Mouse (Mus musculus) neural tube, embryonic 11.5 days (tissue): Measurements from ENCODE around the gene Inafm2. TPM values are rescaled to one million over a fixed set of nuclear protein-coding genes. Genes with fewer than 3 reads are reported as not detected.

Experiments
- ATAC-seq: fragments of 200-750 bp; cut with Nextera tagmentation; 2 replicates; pipeline ENCODE4 v1.8.0; 2017; ENCODE audit warnings: moderate number of reproducible peaks, mild to moderate bottlenecking, moderate TSS enrichment, moderate library complexity; ENCODE audit not compliant: insufficient read depth, low FRiP score, low TSS enrichment
- DNase-seq: peaks from one replicate; pipeline ENCODE4 v3.0.0-alpha.2; 2015; ENCODE audit warnings: low spot score
- H3K27ac ChIP-seq: fragments of 300-500 bp; sonication (generic); 2 replicates; pipeline ENCODE4 v1.5.1; 2014; ENCODE audit warnings: low read depth, mild to moderate bottlenecking, low read length
- H3K27me3 ChIP-seq: fragments of 300-500 bp; sonication (generic); 2 replicates; pipeline ENCODE4 v1.6.1; 2014; ENCODE audit warnings: mild to moderate bottlenecking, low read length, mixed read lengths; ENCODE audit not compliant: control insufficient read depth, insufficient read depth
- H3K36me3 ChIP-seq: fragments of 300-500 bp; sonication (generic); 2 replicates; pipeline ENCODE4 v1.6.1; 2014; ENCODE audit warnings: mild to moderate bottlenecking, low read length, moderate library complexity, mixed read lengths; ENCODE audit not compliant: control insufficient read depth, insufficient read depth
- H3K4me1 ChIP-seq: fragments of 300-500 bp; sonication (generic); 2 replicates; pipeline ENCODE4 v1.6.1; 2014; ENCODE audit warnings: low read length, mixed read lengths; ENCODE audit not compliant: control insufficient read depth, insufficient read depth
- H3K4me2 ChIP-seq: fragments of 300-500 bp; sonication (generic); 2 replicates; pipeline ENCODE4 v1.6.1; 2014; ENCODE audit warnings: low read depth, mild to moderate bottlenecking, moderate library complexity
- H3K4me3 ChIP-seq: fragments of 300-500 bp; sonication (generic); 2 replicates; pipeline ENCODE4 v1.5.1; 2014; ENCODE audit warnings: low read depth, low read length
- H3K9ac ChIP-seq: fragments of 300-500 bp; sonication (generic); 2 replicates; pipeline ENCODE4 v1.6.1; 2014; ENCODE audit warnings: mild to moderate bottlenecking, low read length
- H3K9me3 ChIP-seq: fragments of 300-500 bp; sonication (generic); 2 replicates; pipeline ENCODE4 v1.6.1; 2016; ENCODE audit warnings: low read length; ENCODE audit not compliant: control insufficient read depth
- WGBS: fragments of 180-500 bp; shearing (Covaris S2); extraction: QIAGEN DNeasy Blood & Tissue Kit; methylation state at CpG from one replicate; pipeline ENCODE4 v1.1.7; 2014; 5-methylcytosine and 5-hydroxymethylcytosine counted together
- polyA plus RNA-seq: library from polyadenylated mRNA; unstranded; fragments of >200 nt; fragmentation: Nextera tagmentation; extraction: Ambion mirVana; gene quantifications from 2 replicates; pipeline ENCODE4 v1.2.1, GENCODE M21; 2014

Inafm2 gene
- polyA plus RNA-seq, 1 experiment from 2014 or later: 29.2 TPM

GRCm38 (mm10) chr2:118790551-118791525 is 45.3 kb downstream of the Inafm2 start:
- Histone ChIP-seq H3K27ac (no peak overlapping the region), H3K4me1 (no peaks in the 10 kb centered on the region), H3K36me3 (no peaks in the 10 kb centered on the region), H3K4me2 (peak overlapping the region; percentile 7; the same call in 1 of the 2 replicates), H3K9me3 (no peaks in the 10 kb centered on the region), H3K27me3 (no peaks in the 10 kb centered on the region), H3K4me3 (no peak overlapping the region), H3K9ac (no peak overlapping the region)
- 29% methylated on average over 44 of the region's 44 CpGs for WGBS
- DNase-seq: peak; percentile 72
- ATAC-seq: 0 out of 2 replicates have a peak, but pooled peaks have one; percentile 38

- H3K9me3 ChIP-seq: no peaks in the 10 kb centered on the region
- H3K36me3 ChIP-seq: no peaks in the 10 kb centered on the region
- H3K4me3 ChIP-seq: no peak overlapping the region
- H3K4me2 ChIP-seq: no peak overlapping the region
- WGBS: 97% methylated on average over 26 of the region's 26 CpGs
- no peak overlapping the region for H3K27ac ChIP-seq
- ATAC-seq: no peak
- no peak for DNase-seq
- no peaks in the 10 kb centered on the region for H3K4me1 ChIP-seq
- no peak overlapping the region for H3K9ac ChIP-seq
- H3K27me3 ChIP-seq: no peaks in the 10 kb centered on the region
These were observed 46.2 kb downstream of the Inafm2 start for GRCm38 (mm10) chr2:118791591-118792258.

- WGBS: 78% methylated on average over 4 of the region's 4 CpGs
These were observed 46.7 kb downstream of the Inafm2 start for GRCm38 (mm10) chr2:118792259-118792613.

DNA sequence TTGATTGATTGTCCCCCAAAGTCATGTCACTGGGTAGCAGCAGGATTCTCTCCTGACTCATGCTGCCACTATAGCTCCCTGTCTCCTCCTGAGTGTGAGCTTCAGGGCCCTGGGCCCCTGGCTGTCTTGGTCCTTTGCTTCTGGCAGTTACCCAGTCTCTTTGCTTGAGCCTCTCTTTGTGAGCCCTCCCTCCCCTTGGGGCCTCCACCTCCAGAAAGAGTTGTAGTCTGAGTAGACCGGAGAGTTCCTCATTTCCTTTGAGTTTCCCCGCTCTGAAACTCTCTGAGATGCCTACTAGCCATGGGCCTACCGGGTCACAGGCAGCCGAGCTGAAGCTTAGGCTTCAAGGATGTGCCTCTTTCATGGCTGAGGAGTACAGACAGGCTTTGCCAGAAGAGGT is 48.1 kb downstream of the Inafm2 start:
- Histone ChIP-seq H3K27me3 (no peaks in the 10 kb centered on the region), H3K9me3 (no peaks in the 10 kb centered on the region), H3K4me2 (no peak overlapping the region), H3K36me3 (no peaks in the 10 kb centered on the region), H3K4me1 (no peaks in the 10 kb centered on the region), H3K4me3 (no peak overlapping the region), H3K27ac (no peak overlapping the region), H3K9ac (no peak overlapping the region)
- WGBS: 80% methylated on average over 4 of the region's 4 CpGs
- ATAC-seq (no peak), DNase-seq (no peak)

More at GRCm38 (mm10) chr2:118792259-118792613, 46.7 kb downstream of the Inafm2 start:
- H3K4me2 ChIP-seq: no peak overlapping the region
- H3K27me3 ChIP-seq: no peaks in the 10 kb centered on the region
- H3K36me3 ChIP-seq: no peaks in the 10 kb centered on the region
- no peak overlapping the region for H3K9ac ChIP-seq
- H3K4me1 ChIP-seq: no peaks in the 10 kb centered on the region
- no peak for DNase-seq
- H3K9me3 ChIP-seq: no peaks in the 10 kb centered on the region
- H3K27ac ChIP-seq: no peak overlapping the region
- ATAC-seq: no peak
- H3K4me3 ChIP-seq: no peak overlapping the region

Other genes starting within 250 kb of the Inafm2 start
- gene Bmf, start 196.1 kb upstream of the Inafm2 start, polyA plus RNA-seq: 5.9 and 8.3 TPM in 2 replicates
- 111 and 112 TPM in 2 replicates for gene Bub1b, start 147.5 kb upstream of the Inafm2 start, polyA plus RNA-seq
- gene Pak6, start 82.5 kb upstream of the Inafm2 start, polyA plus RNA-seq: 0.78 and 1.6 TPM in 2 replicates
- not detected in 2 replicates for gene Ankrd63, start 41.8 kb upstream of the Inafm2 start, polyA plus RNA-seq
- gene Plcb2, start 17.3 kb upstream of the Inafm2 start, polyA plus RNA-seq: 0.24 and 0.39 TPM in 2 replicates
- 0.90 and 0.96 TPM in 2 replicates for gene Ccdc9b, start 16.9 kb downstream of the Inafm2 start, polyA plus RNA-seq
- gene Phgr1, start 27.0 kb downstream of the Inafm2 start, polyA plus RNA-seq: not detected in 2 replicates
- gene Disp2, start 34.0 kb downstream of the Inafm2 start, polyA plus RNA-seq: 10.9 and 12.6 TPM in 2 replicates
- gene Knstrn, start 68.2 kb downstream of the Inafm2 start, polyA plus RNA-seq: 146 TPM in 2 replicates
- 52.1 and 53.0 TPM in 2 replicates for gene Ivd, start 116.2 kb downstream of the Inafm2 start, polyA plus RNA-seq
- 1.5 TPM in 2 replicates for gene Bahd1, start 154.6 kb downstream of the Inafm2 start, polyA plus RNA-seq
- 23.4 and 26.0 TPM in 2 replicates for gene Chst14, start 180.7 kb downstream of the Inafm2 start, polyA plus RNA-seq